35 mouse cellular contexts compared by ENCODE assay signal in genomic region chr19:34627496-34627895, GRCm38 (mm10). TPM values are rescaled to one million over a fixed set of nuclear protein-coding genes. Genes with fewer than 3 reads are reported as not detected.
"Had no signal": no experiment of that assay in that cellular context is flagged by ENCODE, and none has a peak within 500 bp of the region (broad histone marks: within the 10 kb centered on the region; RNA-seq: fewer than 3 reads in every experiment).

No protein-coding gene starts in this region.

- H3K4me2 ChIP-seq: heart, embryonic 11.5 days; heart, embryonic 12.5 days; heart, embryonic 13.5 days; heart, embryonic 15.5 days; hindbrain, embryonic 12.5 days; hindbrain, embryonic 13.5 days; hindbrain, embryonic 14.5 days; hindbrain, embryonic 15.5 days; kidney, embryonic 15.5 days had no signal

- H3K36me3 ChIP-seq: heart, embryonic 10.5 days; heart, embryonic 12.5 days; heart, embryonic 13.5 days; heart, embryonic 15.5 days; hindbrain, embryonic 10.5 days; hindbrain, embryonic 12.5 days; hindbrain, embryonic 13.5 days; hindbrain, embryonic 15.5 days; kidney, embryonic 15.5 days had no signal

- H3K27ac ChIP-seq: heart, embryonic 10.5 days; heart, embryonic 13.5 days; heart, embryonic 15.5 days; hindbrain, embryonic 10.5 days; hindbrain, embryonic 12.5 days; hindbrain, embryonic 13.5 days; hindbrain, embryonic 14.5 days; hindbrain, embryonic 15.5 days; hindbrain, postnatal 0 days; kidney, embryonic 15.5 days; kidney, postnatal 0 days; layer of hippocampus, adult 2 months; left cerebral cortex, adult 2 months had no signal

- H3K27me3 ChIP-seq: heart, embryonic 12.5 days; heart, embryonic 13.5 days; heart, embryonic 15.5 days; hindbrain, embryonic 12.5 days; hindbrain, embryonic 13.5 days; hindbrain, embryonic 15.5 days; kidney, embryonic 15.5 days had no signal

- H3K4me3 ChIP-seq: heart, embryonic 10.5 days; heart, embryonic 12.5 days; heart, embryonic 13.5 days; heart, embryonic 15.5 days; hindbrain, embryonic 10.5 days; hindbrain, embryonic 12.5 days; hindbrain, embryonic 13.5 days; hindbrain, embryonic 15.5 days; kidney, embryonic 15.5 days; layer of hippocampus, adult 2 months; left cerebral cortex, adult 2 months had no signal

- H3K4me1 ChIP-seq: heart, embryonic 10.5 days; heart, embryonic 12.5 days; heart, embryonic 13.5 days; heart, embryonic 15.5 days; hindbrain, embryonic 10.5 days; hindbrain, embryonic 12.5 days; hindbrain, embryonic 13.5 days; hindbrain, embryonic 15.5 days; kidney, embryonic 15.5 days had no signal

- H3K9ac ChIP-seq: heart, embryonic 12.5 days; heart, embryonic 13.5 days; heart, embryonic 15.5 days; hindbrain, embryonic 12.5 days; hindbrain, embryonic 13.5 days; hindbrain, embryonic 14.5 days; hindbrain, embryonic 15.5 days; kidney, embryonic 15.5 days had no signal

- DNase-seq: heart, postnatal 10 days; heart, postnatal 14 days; heart, postnatal 36 days; heart, postnatal 4 days; kidney, adult 11 months; kidney, adult 18-20 months; kidney, adult 2 months; kidney, adult 8-10 months; kidney, adult 9 months; kidney, postnatal 10 days; kidney, postnatal 14 days; kidney, postnatal 36 days; kidney, postnatal 4 days; layer of hippocampus, adult 9-11 months; layer of hippocampus, postnatal 36 days had no signal

- ATAC-seq: hindbrain, embryonic 16.5 days; hindbrain, postnatal 0 days; inflammation-experienced regulatory T-cells, adult 6 months had no signal

- H3K9me3 ChIP-seq: heart, embryonic 10.5 days; heart, embryonic 12.5 days; heart, embryonic 13.5 days; heart, embryonic 15.5 days; hindbrain, embryonic 10.5 days; hindbrain, embryonic 12.5 days; hindbrain, embryonic 13.5 days; hindbrain, embryonic 15.5 days; kidney, embryonic 15.5 days had no signal

RNA-seq across cellular contexts. Expression of gene Ifit1, which starts 13.2 kb away (rescaled TPM):
- total RNA-seq: layer of hippocampus, postnatal 14 days had no signal

RNA-seq across cellular contexts. Expression of gene Ifit3b, which starts 19.7 kb away (rescaled TPM):
- polyA plus RNA-seq: heart, embryonic 10.5 days; hindbrain, embryonic 10.5 days; hindbrain, embryonic 11.5 days; hindbrain, embryonic 12.5 days had no signal

RNA-seq across cellular contexts. Expression of gene Ifit1bl1, which starts 25.7 kb away (rescaled TPM):
- polyA plus RNA-seq: hindbrain, embryonic 10.5 days; kidney, embryonic 14.5 days had no signal
